Mouse (Mus musculus): ENCODE results near the gene Fa2h. TPM values are rescaled to one million over a fixed set of nuclear protein-coding genes. Genes with fewer than 3 reads are reported as not detected.

Fa2h gene
- polyA plus RNA-seq, 1 experiment from 2014 or later, result not detected

GRCm38 (mm10) chr8:111389581-111389980 is 4.0 kb downstream of the Fa2h start:
- H3K27me3 ChIP-seq (replicated peaks; ENCODE audit: low read depth, poor library complexity, severe bottlenecking), result peaks cover 50% of the 10 kb centered on the region
- 74% methylated on average over 4 of the region's 4 CpGs for WGBS
- peaks cover 11% of the 10 kb centered on the region for H3K4me1 ChIP-seq
- no peaks in the 10 kb centered on the region for H3K9me3 ChIP-seq
- DNase-seq (ENCODE audit: low spot score), result no peak
- no peak overlapping the region for H3K4me3 ChIP-seq
- no peaks in the 10 kb centered on the region for H3K36me3 ChIP-seq (replicated peaks)
- H3K27ac ChIP-seq (replicated peaks), result no peak overlapping the region

GRCm38 (mm10) chr8:111385915-111386314 is 7.7 kb downstream of the Fa2h start:
- H3K27me3 ChIP-seq (replicated peaks; ENCODE audit: low read depth, poor library complexity, severe bottlenecking), result peaks cover 16% of the 10 kb centered on the region
- 85% methylated on average over 9 of the region's 9 CpGs for WGBS
- no peak overlapping the region for H3K4me3 ChIP-seq
- H3K9me3 ChIP-seq, result no peaks in the 10 kb centered on the region
- no peak for DNase-seq (ENCODE audit: low spot score)
- H3K27ac ChIP-seq (replicated peaks), result no peak overlapping the region
- no peaks in the 10 kb centered on the region for H3K36me3 ChIP-seq (replicated peaks)
- H3K4me1 ChIP-seq, result no peaks in the 10 kb centered on the region

GRCm38 (mm10) chr8:111384628-111385027 is 9.0 kb downstream of the Fa2h start:
- H3K36me3 ChIP-seq (replicated peaks), result no peaks in the 10 kb centered on the region
- H3K4me1 ChIP-seq, result no peaks in the 10 kb centered on the region
- 63% methylated on average over 2 of the region's 2 CpGs for whole genome bisulfite sequencing
- peaks cover 6% of the 10 kb centered on the region for H3K27me3 ChIP-seq (replicated peaks; ENCODE audit: low read depth, poor library complexity, severe bottlenecking)
- no peak for DNase-seq (ENCODE audit: low spot score)
- H3K9me3 ChIP-seq, result no peaks in the 10 kb centered on the region
- H3K27ac ChIP-seq (replicated peaks), result no peak overlapping the region
- no peak overlapping the region for H3K4me3 ChIP-seq

GRCm38 (mm10) chr8:111375192-111375591 is 18.4 kb downstream of the Fa2h start:
- H3K4me3 ChIP-seq, result no peak overlapping the region
- peaks cover 9% of the 10 kb centered on the region for H3K4me1 ChIP-seq
- 35% methylated on average over 6 of the region's 6 CpGs for WGBS
- H3K36me3 ChIP-seq (replicated peaks), result no peaks in the 10 kb centered on the region
- H3K27me3 ChIP-seq (replicated peaks; ENCODE audit: low read depth, poor library complexity, severe bottlenecking), result no peaks in the 10 kb centered on the region
- peak overlapping the region; percentile 67 for H3K27ac ChIP-seq (replicated peaks)
- DNase-seq (ENCODE audit: low spot score), result peak; percentile 30
- no peaks in the 10 kb centered on the region for H3K9me3 ChIP-seq

GRCm38 (mm10) chr8:111369711-111370110 is 23.9 kb downstream of the Fa2h start:
- Histone ChIP-seq H3K4me3 (no peak overlapping the region), H3K27ac (replicated peaks) (no peak overlapping the region), H3K4me1 (peaks cover 6% of the 10 kb centered on the region), H3K36me3 (replicated peaks) (no peaks in the 10 kb centered on the region), H3K9me3 (no peaks in the 10 kb centered on the region), H3K27me3 (replicated peaks; ENCODE audit: low read depth, poor library complexity, severe bottlenecking) (peaks cover 4% of the 10 kb centered on the region; the same call in 1 of the 2 replicates)
- 90% methylated on average over 9 of the region's 9 CpGs for WGBS
- DNase-seq (ENCODE audit: low spot score), result no peak

GRCm38 (mm10) chr8:111367350-111367749 is 26.3 kb downstream of the Fa2h start:
- Histone ChIP-seq H3K4me3 (no peak overlapping the region; the same call in 1 of the 2 replicates), H3K4me1 (peaks cover 6% of the 10 kb centered on the region), H3K36me3 (replicated peaks) (no peaks in the 10 kb centered on the region), H3K27me3 (replicated peaks; ENCODE audit: low read depth, poor library complexity, severe bottlenecking) (peaks cover 4% of the 10 kb centered on the region; the same call in 1 of the 2 replicates), H3K27ac (replicated peaks) (no peak overlapping the region), H3K9me3 (no peaks in the 10 kb centered on the region)
- no peak for DNase-seq (ENCODE audit: low spot score)
- WGBS, result 81% methylated on average over 8 of the region's 8 CpGs

GRCm38 (mm10) chr8:111366610-111367234 is 26.9 kb downstream of the Fa2h start:
- H3K36me3 ChIP-seq (replicated peaks), result no peaks in the 10 kb centered on the region
- peaks cover 6% of the 10 kb centered on the region for H3K4me1 ChIP-seq
- H3K27ac ChIP-seq (replicated peaks), result no peak overlapping the region
- H3K4me3 ChIP-seq, result peak overlapping the region; percentile 12; the same call in 1 of the 2 replicates
- no peaks in the 10 kb centered on the region for H3K9me3 ChIP-seq
- WGBS, result 44% methylated on average over 14 of the region's 14 CpGs
- peaks cover 4% of the 10 kb centered on the region; the same call in 1 of the 2 replicates for H3K27me3 ChIP-seq (replicated peaks; ENCODE audit: low read depth, poor library complexity, severe bottlenecking)
- peak; percentile 21 for DNase-seq (ENCODE audit: low spot score)

GRCm38 (mm10) chr8:111363489-111363888 is 30.1 kb downstream of the Fa2h start:
- H3K27ac ChIP-seq (replicated peaks), result no peak overlapping the region
- no peak for DNase-seq (ENCODE audit: low spot score)
- WGBS, result 83% methylated on average over 8 of the region's 8 CpGs
- H3K4me1 ChIP-seq, result peaks cover 14% of the 10 kb centered on the region
- H3K36me3 ChIP-seq (replicated peaks), result no peaks in the 10 kb centered on the region
- H3K27me3 ChIP-seq (replicated peaks; ENCODE audit: low read depth, poor library complexity, severe bottlenecking), result peaks cover 4% of the 10 kb centered on the region; the same call in 1 of the 2 replicates
- no peak overlapping the region for H3K4me3 ChIP-seq
- H3K9me3 ChIP-seq, result no peaks in the 10 kb centered on the region

- 59% methylated on average over 7 of the region's 7 CpGs for WGBS
- Histone ChIP-seq H3K4me1 (peaks cover 9% of the 10 kb centered on the region), H3K27ac (replicated peaks) (peak overlapping the region; percentile 30; the same call in 1 of the 2 replicates), H3K9me3 (no peaks in the 10 kb centered on the region), H3K27me3 (replicated peaks; ENCODE audit: low read depth, poor library complexity, severe bottlenecking) (no peaks in the 10 kb centered on the region), H3K4me3 (no peak overlapping the region), H3K36me3 (replicated peaks) (no peaks in the 10 kb centered on the region)
- DNase-seq (ENCODE audit: low spot score), result no peak
Observed at GRCm38 (mm10) chr8:111360579-111361209, 32.9 kb downstream of the Fa2h start.

- H3K4me1 ChIP-seq, result peaks cover 9% of the 10 kb centered on the region
- DNase-seq (ENCODE audit: low spot score), result no peak
- H3K4me3 ChIP-seq, result no peak overlapping the region
- 68% methylated on average over 5 of the region's 5 CpGs for WGBS
- H3K27me3 ChIP-seq (replicated peaks; ENCODE audit: low read depth, poor library complexity, severe bottlenecking), result no peaks in the 10 kb centered on the region
- H3K36me3 ChIP-seq (replicated peaks), result no peaks in the 10 kb centered on the region
- no peak overlapping the region for H3K27ac ChIP-seq (replicated peaks)
- H3K9me3 ChIP-seq, result no peaks in the 10 kb centered on the region
Observed at GRCm38 (mm10) chr8:111359936-111360335, 33.7 kb downstream of the Fa2h start.

GRCm38 (mm10) chr8:111358905-111359304 is 34.7 kb downstream of the Fa2h start:
- 73% methylated on average over 1 of the region's 1 CpGs for WGBS

GRCm38 (mm10) chr8:111357433-111357832 is 36.2 kb downstream of the Fa2h start:
- no peaks in the 10 kb centered on the region for H3K36me3 ChIP-seq (replicated peaks)
- H3K4me1 ChIP-seq, result peaks cover 13% of the 10 kb centered on the region
- no peaks in the 10 kb centered on the region for H3K27me3 ChIP-seq (replicated peaks; ENCODE audit: low read depth, poor library complexity, severe bottlenecking)
- WGBS, result 86% methylated on average over 4 of the region's 4 CpGs
- no peak overlapping the region for H3K27ac ChIP-seq (replicated peaks)
- H3K4me3 ChIP-seq, result no peak overlapping the region
- H3K9me3 ChIP-seq, result no peaks in the 10 kb centered on the region
- DNase-seq (ENCODE audit: low spot score), result no peak

More at GRCm38 (mm10) chr8:111358905-111359304, 34.7 kb downstream of the Fa2h start:
- Histone ChIP-seq H3K27ac (replicated peaks) (no peak overlapping the region), H3K36me3 (replicated peaks) (no peaks in the 10 kb centered on the region), H3K4me1 (peaks cover 9% of the 10 kb centered on the region), H3K4me3 (no peak overlapping the region), H3K9me3 (no peaks in the 10 kb centered on the region), H3K27me3 (replicated peaks; ENCODE audit: low read depth, poor library complexity, severe bottlenecking) (no peaks in the 10 kb centered on the region)
- no peak for DNase-seq (ENCODE audit: low spot score)

- Histone ChIP-seq H3K9me3 (no peaks in the 10 kb centered on the region), H3K4me3 (no peak overlapping the region), H3K36me3 (replicated peaks) (no peaks in the 10 kb centered on the region), H3K27me3 (replicated peaks; ENCODE audit: low read depth, poor library complexity, severe bottlenecking) (no peaks in the 10 kb centered on the region), H3K4me1 (peaks cover 5% of the 10 kb centered on the region; the same call in 1 of the 2 replicates), H3K27ac (replicated peaks) (no peak overlapping the region)
- no peak for DNase-seq (ENCODE audit: low spot score)
- WGBS, result 78% methylated on average over 9 of the region's 9 CpGs
Observed at GRCm38 (mm10) chr8:111353497-111353896, 40.1 kb downstream of the Fa2h start.

Measured in embryonic facial prominence, embryonic 10.5 days (tissue).